Mouse (Mus musculus) embryonic facial prominence, embryonic 15.5 days (tissue): ENCODE measurements at regions not wholly inside any gene's neighbourhood (a gene's known extent, or its start where the extent isn't known, plus 50 kb on each side); places are given as distances from the start of the nearest gene placed in this dataset.
A peak's percentile ranks its signal among the peaks of the same experiment; 100 is the strongest.

ENCODE experiments used
- ATAC-seq: fragments of 200-750 bp; cut with Nextera tagmentation; 2 replicates; pipeline ENCODE4 v1.8.0; 2017; ENCODE audit warnings: low read depth, moderate TSS enrichment; ENCODE audit not compliant: insufficient number of reproducible peaks, low FRiP score, low TSS enrichment
- H3K27ac ChIP-seq: fragments of 300-500 bp; sonication (generic); replicated peaks from 2 replicates; pipeline ENCODE4 v1.5.1; 2015; ENCODE audit warnings: mild to moderate bottlenecking, inconsistent platforms
- H3K27me3 ChIP-seq: fragments of 300-500 bp; sonication (generic); 2 replicates; pipeline ENCODE4 v1.6.1; 2015; ENCODE audit warnings: inconsistent platforms
- H3K36me3 ChIP-seq: fragments of 300-500 bp; sonication (generic); 2 replicates; pipeline ENCODE4 v1.6.1; 2015; ENCODE audit warnings: mild to moderate bottlenecking, inconsistent platforms
- H3K4me1 ChIP-seq: fragments of 300-500 bp; sonication (generic); 2 replicates; pipeline ENCODE4 v1.6.1; 2015; ENCODE audit warnings: inconsistent platforms
- H3K4me2 ChIP-seq: fragments of 300-500 bp; sonication (generic); replicated peaks from 2 replicates; pipeline ENCODE4 v1.6.1; 2015; ENCODE audit warnings: mild to moderate bottlenecking, inconsistent platforms
- H3K4me3 ChIP-seq: fragments of 300-500 bp; sonication (generic); replicated peaks from 2 replicates; pipeline ENCODE4 v1.5.1; 2015; ENCODE audit warnings: mild to moderate bottlenecking, inconsistent platforms
- H3K9ac ChIP-seq: fragments of 300-500 bp; sonication (generic); 2 replicates; pipeline ENCODE4 v1.6.1; 2015; ENCODE audit warnings: inconsistent platforms
- H3K9me3 ChIP-seq: fragments of 300-500 bp; sonication (generic); replicated peaks from 2 replicates; pipeline ENCODE4 v1.6.1; 2016; ENCODE audit warnings: inconsistent platforms
- WGBS: fragments of 180-500 bp; shearing (Covaris S2); methylation state at CpG from one replicate; pipeline ENCODE4 v1.1.7; 2015; 5-methylcytosine and 5-hydroxymethylcytosine counted together

DNA sequence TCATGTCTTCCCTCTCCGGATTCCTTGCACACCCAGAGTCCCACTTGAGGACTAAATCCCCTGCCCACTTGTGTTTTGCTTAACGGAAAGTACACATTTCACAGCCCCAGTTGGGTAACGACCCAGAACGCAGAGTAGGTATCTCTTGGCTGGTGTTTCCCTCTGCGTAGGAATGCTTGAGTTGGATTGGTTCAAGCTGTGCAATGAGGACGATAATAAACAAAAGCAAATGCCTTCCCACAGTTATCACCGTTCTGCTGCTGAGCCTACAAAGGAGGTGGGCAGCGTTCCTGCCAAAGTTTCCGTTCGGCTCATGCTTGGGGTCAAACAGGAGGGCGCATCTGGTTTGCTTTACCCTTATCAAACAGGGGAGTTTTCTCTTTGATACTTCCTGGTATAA lies 212.3 kb upstream of the Sfrp2 start:
- H3K27me3 ChIP-seq, result no peaks in the 10 kb centered on the region
- H3K9me3 ChIP-seq, result no peaks in the 10 kb centered on the region
- peak; percentile 43; the same call in 1 of the 2 replicates for ATAC-seq
- no peak overlapping the region for H3K4me2 ChIP-seq
- no peaks in the 10 kb centered on the region for H3K4me1 ChIP-seq
- 0 out of 2 replicates have a peak overlapping the region, but pooled peaks have one; percentile 11 for H3K27ac ChIP-seq
- no peaks in the 10 kb centered on the region for H3K36me3 ChIP-seq
- H3K4me3 ChIP-seq, result no peak overlapping the region
- H3K9ac ChIP-seq, result no peak overlapping the region
- WGBS, result 42% methylated on average over 11 of the region's 11 CpGs

DNA sequence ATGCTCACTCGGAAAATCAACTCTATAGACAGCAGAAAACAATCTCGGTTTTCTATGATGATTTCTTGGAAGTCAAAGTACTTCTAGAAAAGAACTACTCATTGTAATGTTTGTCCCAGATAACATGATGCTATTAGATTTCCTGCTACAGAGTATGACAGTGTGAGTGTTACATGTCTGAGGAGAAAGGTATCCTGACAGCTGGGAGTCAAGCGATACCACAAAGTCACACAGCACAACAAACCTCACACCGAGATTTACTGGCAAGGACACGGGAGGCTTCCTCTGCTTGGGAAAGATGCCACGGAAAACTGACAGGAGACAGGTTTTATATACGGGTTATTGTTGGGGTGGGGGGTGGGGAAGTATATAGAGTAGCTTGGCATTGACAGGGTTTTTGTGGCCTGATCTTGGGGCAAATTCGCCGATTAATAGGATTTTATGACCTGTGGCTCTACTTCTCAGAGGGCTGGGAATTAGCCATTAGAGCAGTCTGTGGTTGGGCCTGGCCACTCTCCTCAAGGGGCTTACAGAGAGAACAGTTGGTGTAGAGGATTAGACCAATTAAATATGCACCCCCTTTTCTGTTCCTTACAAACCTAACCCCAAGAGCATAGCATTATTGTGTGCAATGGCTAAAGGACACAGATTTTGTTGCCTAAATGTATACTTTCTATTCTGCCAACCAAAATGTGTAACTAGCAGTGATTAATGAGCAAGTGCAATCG lies 209.2 kb upstream of the Sfrp2 start:
- H3K4me3 ChIP-seq, result no peak overlapping the region
- no peak for ATAC-seq
- no peaks in the 10 kb centered on the region for H3K9me3 ChIP-seq
- no peak overlapping the region for H3K27ac ChIP-seq
- no peaks in the 10 kb centered on the region for H3K27me3 ChIP-seq
- H3K4me1 ChIP-seq, result no peaks in the 10 kb centered on the region
- 75% methylated on average over 10 of the region's 10 CpGs for WGBS
- no peak overlapping the region for H3K4me2 ChIP-seq
- no peak overlapping the region for H3K9ac ChIP-seq
- no peaks in the 10 kb centered on the region for H3K36me3 ChIP-seq

DNA sequence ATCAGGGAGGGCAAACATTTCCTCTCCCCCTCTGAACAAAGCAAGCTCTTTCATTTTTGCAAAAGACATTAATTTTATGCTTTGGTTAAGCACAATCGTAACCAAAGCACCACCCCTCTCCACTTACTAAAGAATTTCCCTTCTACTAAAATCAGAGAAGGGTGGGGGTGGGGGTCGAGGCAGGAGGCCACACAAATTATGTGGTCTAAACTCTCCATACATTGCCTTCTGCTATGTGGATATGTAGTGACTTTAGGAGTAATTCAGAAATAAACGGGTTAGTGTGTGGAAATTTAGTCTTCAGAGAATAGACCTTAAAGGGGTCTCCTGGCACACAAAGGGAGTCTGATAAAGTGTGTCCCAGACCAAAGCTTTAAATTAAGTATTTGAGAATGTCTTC lies 204.1 kb upstream of the Sfrp2 start:
- Histone ChIP-seq H3K4me2 (no peak overlapping the region), H3K9ac (no peak overlapping the region), H3K4me1 (no peaks in the 10 kb centered on the region), H3K9me3 (no peaks in the 10 kb centered on the region), H3K36me3 (no peaks in the 10 kb centered on the region), H3K4me3 (no peak overlapping the region), H3K27ac (no peak overlapping the region), H3K27me3 (no peaks in the 10 kb centered on the region)
- WGBS, result 35% methylated on average over 3 of the region's 3 CpGs
- ATAC-seq, result no peak

DNA sequence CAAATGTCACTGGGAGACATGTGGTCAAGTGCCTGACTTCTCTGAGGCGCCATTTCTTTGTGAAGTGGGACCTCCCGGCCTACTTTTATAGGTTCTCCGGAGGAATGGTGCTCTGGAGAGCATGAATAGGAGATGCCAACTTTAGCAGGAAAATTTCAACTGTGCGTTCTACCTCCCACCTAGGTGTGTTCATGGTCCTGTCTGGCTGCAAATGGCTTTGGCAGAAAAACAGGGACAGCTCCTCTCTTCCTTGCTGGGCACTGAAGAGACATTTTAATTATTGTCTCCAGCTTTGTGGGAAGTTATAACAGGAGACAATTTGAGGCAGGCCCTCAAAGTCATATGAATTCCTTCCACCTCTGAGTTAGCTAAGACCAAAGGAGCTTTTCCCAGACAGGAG lies 190.6 kb upstream of the Sfrp2 start:
- Histone ChIP-seq H3K4me2 (no peak overlapping the region), H3K27ac (no peak overlapping the region), H3K27me3 (no peaks in the 10 kb centered on the region), H3K4me3 (no peak overlapping the region), H3K9ac (no peak overlapping the region), H3K9me3 (no peaks in the 10 kb centered on the region), H3K4me1 (peaks cover 1% of the 10 kb centered on the region; the same call in 1 of the 2 replicates), H3K36me3 (no peaks in the 10 kb centered on the region)
- WGBS, result 85% methylated on average over 4 of the region's 4 CpGs
- no peak for ATAC-seq

DNA sequence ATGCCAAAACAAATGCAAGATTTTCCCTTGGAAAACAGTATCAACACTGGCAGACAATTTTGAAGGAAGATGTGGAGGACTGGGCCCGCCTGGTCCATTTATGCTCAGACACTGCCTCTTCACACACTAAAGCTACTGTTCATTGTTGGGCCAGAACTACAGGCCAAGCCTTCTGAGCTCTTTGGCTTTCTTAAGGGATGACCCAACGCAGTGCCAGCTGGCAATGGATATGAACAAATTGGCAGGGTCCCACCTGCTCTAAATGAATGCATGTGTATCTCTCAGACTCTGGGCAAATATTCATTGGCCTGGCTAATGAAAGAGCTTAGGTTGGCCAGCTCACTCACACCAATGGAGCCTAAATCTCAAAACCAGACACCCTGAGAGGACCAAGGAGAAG lies 190.0 kb upstream of the Sfrp2 start:
- WGBS, result 91% methylated on average over 2 of the region's 2 CpGs
- Histone ChIP-seq H3K27ac (no peak overlapping the region), H3K36me3 (no peaks in the 10 kb centered on the region), H3K4me3 (no peak overlapping the region), H3K4me2 (no peak overlapping the region), H3K4me1 (peaks cover 5% of the 10 kb centered on the region; the same call in 1 of the 2 replicates), H3K27me3 (no peaks in the 10 kb centered on the region), H3K9me3 (no peaks in the 10 kb centered on the region), H3K9ac (no peak overlapping the region)
- no peak for ATAC-seq

DNA sequence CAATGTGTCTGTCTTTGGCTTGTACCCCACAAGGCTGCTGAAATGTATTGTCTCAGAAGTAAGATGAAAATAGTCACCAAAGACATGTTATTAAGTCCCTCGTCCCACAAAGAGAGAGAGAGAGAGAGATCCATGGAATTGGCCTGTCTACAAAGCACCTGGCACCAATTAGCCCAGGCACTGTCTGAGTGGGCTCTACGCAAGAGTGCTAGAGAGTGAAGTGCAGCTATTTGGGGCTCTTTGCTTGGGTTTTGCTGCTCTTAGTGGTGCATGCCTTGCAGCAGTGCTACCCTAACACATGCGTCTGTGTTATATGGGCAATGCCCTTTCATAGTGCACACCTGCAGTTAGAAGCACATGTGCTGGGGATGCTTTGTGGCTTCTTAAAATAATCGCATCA lies 185.4 kb upstream of the Sfrp2 start:
- Histone ChIP-seq H3K4me2 (no peak overlapping the region), H3K9ac (no peak overlapping the region), H3K36me3 (no peaks in the 10 kb centered on the region), H3K9me3 (no peaks in the 10 kb centered on the region), H3K27ac (no peak overlapping the region; the same call in 1 of the 2 replicates), H3K27me3 (no peaks in the 10 kb centered on the region), H3K4me1 (peaks cover 5% of the 10 kb centered on the region; the same call in 1 of the 2 replicates), H3K4me3 (no peak overlapping the region)
- no peak for ATAC-seq
- WGBS, result 45% methylated on average over 4 of the region's 4 CpGs

DNA sequence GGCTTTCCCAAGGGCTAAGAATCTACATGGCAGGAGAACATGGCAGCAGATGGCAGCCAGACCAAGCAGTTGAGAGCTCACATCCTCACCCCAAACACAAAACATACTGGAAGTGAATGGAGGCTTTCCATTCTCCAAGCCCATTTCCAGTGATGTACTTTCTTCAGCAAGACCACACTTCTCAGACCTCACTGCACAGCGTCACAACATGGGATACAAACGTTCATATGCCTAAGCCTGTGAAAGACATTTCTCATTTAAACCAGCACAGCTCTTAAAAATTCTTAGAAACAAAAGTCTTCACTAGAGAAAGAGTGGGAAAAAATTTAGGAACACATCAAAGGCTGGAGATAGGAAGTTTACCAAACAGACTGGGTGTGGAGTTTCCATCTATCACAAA lies 183.9 kb upstream of the Sfrp2 start:
- Histone ChIP-seq H3K27me3 (no peaks in the 10 kb centered on the region), H3K36me3 (no peaks in the 10 kb centered on the region), H3K4me1 (peaks cover 5% of the 10 kb centered on the region; the same call in 1 of the 2 replicates), H3K27ac (no peak overlapping the region), H3K4me3 (no peak overlapping the region), H3K9ac (no peak overlapping the region), H3K4me2 (no peak overlapping the region), H3K9me3 (no peaks in the 10 kb centered on the region)
- no peak for ATAC-seq
- WGBS, result 85% methylated on average over 2 of the region's 2 CpGs

DNA sequence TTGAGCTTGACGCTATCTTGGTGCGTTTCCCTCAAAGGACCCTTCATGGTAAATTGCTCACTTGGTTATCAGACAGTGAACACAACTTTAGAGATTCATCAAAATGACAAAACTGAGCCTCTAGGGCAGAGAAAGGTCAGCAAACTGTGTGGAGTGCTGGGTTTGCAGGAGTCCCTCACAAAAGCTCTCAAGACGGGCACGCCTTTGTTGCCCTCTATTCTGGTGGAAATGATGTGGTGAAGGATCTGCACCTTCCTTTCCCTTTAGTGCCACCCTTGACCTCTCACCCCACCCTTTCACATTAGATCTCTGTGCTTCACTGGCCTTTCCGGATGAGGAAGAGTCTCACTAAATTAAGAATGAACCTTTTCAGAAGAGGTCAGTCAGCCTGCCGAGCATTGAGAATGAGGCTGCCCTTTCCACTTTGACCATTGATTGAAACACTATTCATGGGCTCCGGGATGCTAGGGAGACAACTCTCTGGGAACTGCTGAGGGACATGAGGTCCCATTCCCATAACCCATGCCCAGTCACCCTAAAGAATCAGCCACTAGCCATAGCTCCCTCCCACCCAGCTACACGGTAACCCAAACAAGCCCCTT lies 182.9 kb upstream of the Sfrp2 start:
- ATAC-seq, result no peak
- Histone ChIP-seq H3K9ac (no peak overlapping the region), H3K4me1 (peaks cover 5% of the 10 kb centered on the region; the same call in 1 of the 2 replicates), H3K4me3 (no peak overlapping the region), H3K4me2 (no peak overlapping the region), H3K27ac (no peak overlapping the region), H3K9me3 (no peaks in the 10 kb centered on the region), H3K36me3 (no peaks in the 10 kb centered on the region), H3K27me3 (no peaks in the 10 kb centered on the region)
- 62% methylated on average over 8 of the region's 8 CpGs for WGBS

DNA sequence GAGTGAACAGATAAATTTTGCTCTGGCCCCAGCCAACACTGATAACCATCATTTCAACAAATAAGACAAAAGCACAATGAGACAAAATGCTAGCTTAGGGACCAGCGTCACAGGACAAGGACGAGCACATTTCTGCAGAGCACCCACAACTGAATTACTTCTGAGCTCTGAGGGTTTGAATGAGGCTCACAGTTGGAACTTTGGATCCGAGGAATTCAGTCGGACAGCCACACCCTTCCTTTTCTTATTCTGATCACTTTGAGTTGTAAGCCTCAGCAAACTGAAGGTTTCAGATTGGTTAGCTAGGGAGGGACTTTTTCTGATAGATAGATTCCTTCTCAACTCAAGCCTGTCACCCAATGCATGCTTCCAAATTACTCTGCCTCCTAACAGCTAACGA lies 180.0 kb upstream of the Sfrp2 start:
- Histone ChIP-seq H3K36me3 (no peaks in the 10 kb centered on the region), H3K9me3 (no peaks in the 10 kb centered on the region), H3K4me1 (no peaks in the 10 kb centered on the region), H3K4me3 (no peak overlapping the region), H3K27ac (no peak overlapping the region), H3K27me3 (no peaks in the 10 kb centered on the region), H3K4me2 (no peak overlapping the region), H3K9ac (no peak overlapping the region)
- WGBS, result 71% methylated on average over 5 of the region's 5 CpGs
- ATAC-seq, result no peak

DNA sequence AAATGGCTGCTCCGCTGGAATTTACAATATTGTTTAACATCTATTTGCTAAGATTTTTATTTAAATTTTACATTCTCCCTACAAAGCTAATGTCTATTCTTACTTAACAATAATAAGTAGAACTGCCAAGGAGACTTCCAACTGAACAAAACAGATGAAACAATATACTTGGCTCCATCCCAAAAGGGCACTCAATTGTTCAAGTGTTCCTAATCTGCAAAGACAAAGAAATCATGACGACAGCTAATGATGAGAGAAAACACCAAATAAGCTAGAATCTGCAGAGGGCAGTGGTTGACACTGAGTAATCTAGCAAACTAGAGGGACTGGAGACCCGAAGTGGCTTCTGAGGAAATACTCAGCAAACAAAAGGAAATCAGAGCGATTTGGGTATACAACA lies 179.6 kb upstream of the Sfrp2 start:
- no peak for ATAC-seq
- Histone ChIP-seq H3K9ac (no peak overlapping the region), H3K4me2 (no peak overlapping the region), H3K27ac (no peak overlapping the region), H3K4me3 (no peak overlapping the region), H3K27me3 (no peaks in the 10 kb centered on the region), H3K9me3 (no peaks in the 10 kb centered on the region), H3K4me1 (no peaks in the 10 kb centered on the region), H3K36me3 (no peaks in the 10 kb centered on the region)
- WGBS, result 74% methylated on average over 4 of the region's 4 CpGs

DNA sequence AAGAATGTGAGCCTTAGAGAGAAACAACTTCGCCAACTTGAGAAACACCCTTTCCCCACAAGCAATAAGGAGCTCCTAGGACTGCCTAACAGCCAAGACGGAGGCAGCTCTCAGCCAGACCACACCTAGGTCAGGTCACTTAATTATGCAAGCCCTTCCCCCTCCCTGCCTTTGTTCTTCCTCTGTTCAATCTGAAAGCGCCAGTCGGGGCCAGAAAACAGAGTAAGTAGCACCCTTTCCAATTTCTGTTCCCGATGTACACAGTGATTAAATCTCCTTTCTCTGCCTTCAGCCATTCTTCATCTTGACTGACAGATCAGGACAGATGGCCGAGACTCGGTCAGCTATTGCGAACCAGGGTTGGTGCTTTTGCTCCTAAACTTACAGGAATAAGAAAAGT lies 177.0 kb upstream of the Sfrp2 start:
- WGBS, result 47% methylated on average over 8 of the region's 8 CpGs
- no peak overlapping the region for H3K4me2 ChIP-seq
- no peaks in the 10 kb centered on the region for H3K36me3 ChIP-seq
- H3K9ac ChIP-seq, result no peak overlapping the region
- no peaks in the 10 kb centered on the region for H3K9me3 ChIP-seq
- no peak overlapping the region for H3K27ac ChIP-seq
- no peaks in the 10 kb centered on the region for H3K27me3 ChIP-seq
- no peak for ATAC-seq
- no peaks in the 10 kb centered on the region for H3K4me1 ChIP-seq
- H3K4me3 ChIP-seq, result no peak overlapping the region

DNA sequence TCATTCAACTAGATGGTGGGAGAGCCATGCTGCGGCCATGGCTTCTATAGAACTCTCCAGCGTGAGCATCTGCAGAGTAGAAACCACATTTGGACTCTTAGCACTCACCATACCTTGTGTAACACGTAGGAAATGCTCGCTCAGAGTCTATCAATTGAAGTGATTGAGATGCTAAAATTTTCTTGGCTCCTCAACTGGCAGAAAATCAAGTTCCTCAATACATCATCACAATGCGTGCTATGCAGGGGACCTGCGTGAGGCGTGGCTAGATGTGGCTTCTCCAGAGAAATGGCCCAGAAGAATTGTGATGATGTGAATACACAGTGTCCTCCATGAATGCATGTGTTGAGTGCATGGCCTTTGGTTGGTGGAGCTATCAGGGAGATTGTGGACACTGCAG lies 174.9 kb upstream of the Sfrp2 start:
- no peak overlapping the region for H3K4me2 ChIP-seq
- H3K4me3 ChIP-seq, result no peak overlapping the region
- no peak for ATAC-seq
- no peaks in the 10 kb centered on the region for H3K4me1 ChIP-seq
- no peak overlapping the region for H3K27ac ChIP-seq
- no peaks in the 10 kb centered on the region for H3K9me3 ChIP-seq
- no peaks in the 10 kb centered on the region for H3K36me3 ChIP-seq
- no peaks in the 10 kb centered on the region for H3K27me3 ChIP-seq
- no peak overlapping the region for H3K9ac ChIP-seq
- 95% methylated on average over 7 of the region's 7 CpGs for WGBS
